Mouse (Mus musculus) kidney, postnatal 0 days (tissue): ENCODE data around the gene Dcaf5. TPM values are rescaled to one million over a fixed set of nuclear protein-coding genes. Genes with fewer than 3 reads are reported as not detected.
"Not testable (repeated sequence)": the region's sequence is repeated elsewhere in the genome, so short reads cannot be mapped to it uniquely, and the experiment has no call there.

Source experiments
- ATAC-seq: fragments of 200-750 bp; cut with Nextera tagmentation; replicated peaks from 2 replicates; pipeline ENCODE4 v1.8.0; 2017; ENCODE audit warnings: low read depth, moderate number of reproducible peaks, moderate TSS enrichment, moderate library complexity; ENCODE audit not compliant: low FRiP score
- DNase-seq: peaks from one replicate; pipeline ENCODE4 v3.0.0-alpha.2; 2016; ENCODE audit warnings: low spot score
- H3K27ac ChIP-seq: fragments of 300-500 bp; sonication (generic); 2 replicates; pipeline ENCODE4 v1.5.1; 2014; ENCODE audit warnings: mild to moderate bottlenecking
- H3K27me3 ChIP-seq: fragments of 300-500 bp; sonication (generic); 2 replicates; pipeline ENCODE4 v1.6.1; 2014; ENCODE audit warnings: low read length, mixed read lengths; ENCODE audit not compliant: insufficient read depth
- H3K36me3 ChIP-seq: fragments of 300-500 bp; sonication (generic); 2 replicates; pipeline ENCODE4 v1.6.1; 2014; ENCODE audit warnings: low read length, mixed read lengths; ENCODE audit not compliant: insufficient read depth
- H3K4me1 ChIP-seq: fragments of 300-500 bp; sonication (generic); replicated peaks from 2 replicates; pipeline ENCODE4 v1.6.1; 2014; ENCODE audit warnings: antibody characterized with exemption, low read length, mixed read lengths; ENCODE audit not compliant: insufficient read depth
- H3K4me2 ChIP-seq: fragments of 300-500 bp; sonication (generic); 2 replicates; pipeline ENCODE4 v1.6.1; 2014; ENCODE audit warnings: mild to moderate bottlenecking, low read length, moderate library complexity, mixed read lengths
- H3K4me3 ChIP-seq: fragments of 300-500 bp; sonication (generic); replicated peaks from 2 replicates; pipeline ENCODE4 v1.5.1; 2014; ENCODE audit warnings: low read depth, low read length
- H3K9ac ChIP-seq: fragments of 300-500 bp; sonication (generic); 2 replicates; pipeline ENCODE4 v1.6.1; 2014; ENCODE audit warnings: low read depth, low read length
- H3K9me3 ChIP-seq: fragments of 300-500 bp; sonication (generic); replicated peaks from 2 replicates; pipeline ENCODE4 v1.6.1; 2016; ENCODE audit warnings: low read length, inconsistent platforms, mixed read lengths
- CTCF ChIP-seq: IDR thresholded peaks from 2 replicates; pipeline ENCODE4 v1.5.1; 2016; ENCODE audit warnings: antibody characterized with exemption, low read depth, mild to moderate bottlenecking, moderate library complexity
- WGBS: fragments of 180-500 bp; shearing (Covaris S2); extraction: QIAGEN DNeasy Blood & Tissue Kit; methylation state at CpG from one replicate; pipeline ENCODE4 v1.1.7; 2014; 5-methylcytosine and 5-hydroxymethylcytosine counted together
- polyA plus RNA-seq: library from polyadenylated mRNA; unstranded; fragments of >200 nt; fragmentation: Nextera tagmentation; extraction: Ambion mirVana; gene quantifications from 2 replicates; pipeline ENCODE4 v1.2.1, GENCODE M21; 2015

Dcaf5 gene
- polyA plus RNA-seq, 1 experiment from 2014 or later: 11.9 TPM

DNA sequence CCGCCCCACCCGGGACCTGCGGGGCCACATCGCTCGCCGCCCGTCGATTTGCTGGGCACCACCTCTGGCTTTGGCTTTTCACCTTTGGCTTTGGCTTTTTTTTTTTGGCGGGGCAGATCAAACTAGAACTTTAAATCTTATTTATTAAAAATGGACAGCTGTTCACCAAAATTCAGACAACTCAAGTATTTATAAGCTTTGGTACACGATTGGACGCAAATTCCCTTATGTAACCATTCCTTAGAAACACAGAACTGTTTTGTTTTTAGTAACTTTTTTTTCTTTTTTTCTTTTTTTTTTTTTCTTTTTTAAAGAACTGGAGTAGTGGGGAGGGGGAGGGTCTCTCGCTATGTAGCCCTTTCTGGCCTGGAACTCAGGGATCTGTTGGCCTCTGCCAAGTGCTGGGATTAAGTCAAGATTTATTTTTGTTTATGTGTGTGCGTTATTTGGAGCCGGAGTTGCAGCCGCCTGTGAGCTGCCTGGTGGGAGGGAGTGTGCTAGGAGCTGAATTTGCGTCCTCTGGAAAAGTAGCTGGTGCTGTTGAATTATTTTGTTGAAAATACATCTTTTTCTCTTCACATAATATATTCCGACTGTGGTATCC is 27.4 kb upstream of the Dcaf5 start:
- WGBS: 6% methylated on average over 17 of the region's 17 CpGs
- DNase-seq: peak; percentile 55

DNA sequence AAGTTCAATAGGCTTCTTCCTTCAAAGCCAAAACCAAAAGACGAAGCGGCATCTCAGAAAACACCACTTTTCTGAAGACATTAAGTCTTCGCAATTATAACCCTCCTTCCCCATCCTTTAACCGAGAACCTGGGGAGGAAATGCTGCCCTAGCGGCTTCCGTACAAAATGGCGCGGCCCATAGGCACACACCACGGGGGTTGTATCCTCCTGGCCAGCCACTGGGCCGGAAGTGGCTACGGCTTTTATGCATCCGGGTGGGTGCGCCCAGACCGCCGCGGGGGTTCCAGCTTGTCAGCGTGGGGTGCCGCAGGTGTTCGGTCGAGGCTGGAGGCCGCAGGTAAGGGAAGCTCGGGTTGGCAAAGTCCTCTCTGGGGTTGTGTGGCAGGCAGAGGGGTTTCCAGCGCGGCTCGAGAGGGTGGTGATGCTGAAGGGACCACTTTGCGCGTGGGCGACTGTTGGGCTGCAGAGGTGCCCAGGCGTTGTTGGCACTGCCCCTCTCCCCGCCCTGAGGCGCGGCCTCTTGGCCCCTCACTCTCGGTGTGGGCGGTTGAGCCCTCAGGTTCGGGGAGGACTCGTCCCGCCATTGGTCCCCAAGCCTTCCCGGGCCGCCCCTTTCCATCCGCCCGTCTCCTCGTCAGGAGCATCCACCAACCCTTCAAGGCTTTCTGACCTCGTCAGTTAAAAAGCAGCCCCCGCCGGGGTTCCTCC is 26.7 kb upstream of the Dcaf5 start, which contains the start of gene Exd2:
Gene Exd2, plus strand, starts transcription at position 154 of the 710 bp plus-strand sequence.
- Histone ChIP-seq H3K27me3 (no peaks in the 10 kb centered on the region), H3K36me3 (no peaks in the 10 kb centered on the region), H3K9me3 (no peaks in the 10 kb centered on the region), H3K4me1 (no peaks in the 10 kb centered on the region), H3K4me3 (peak within 1 kb of the TSS; percentile 90), H3K9ac (peak within 1 kb of the TSS; percentile 77), H3K4me2 (peak within 1 kb of the TSS; percentile 87), H3K27ac (peak within 1 kb of the TSS; percentile 81)
- DNase-seq (peak; percentile 95), ATAC-seq (peak; percentile 97)
- 0% methylated on average over 43 of the region's 45 CpGs for WGBS
- 0 out of 2 replicates have a peak, but pooled peaks have one; percentile 10 for TF ChIP-seq CTCF

More for the DNA sequence above, 27.4 kb upstream of the Dcaf5 start:
- H3K27me3 ChIP-seq: no peaks in the 10 kb centered on the region
- ATAC-seq: no peak
- H3K4me3 ChIP-seq: peak overlapping the region; percentile 90
- peak overlapping the region; percentile 81 for H3K27ac ChIP-seq
- no peaks in the 10 kb centered on the region for H3K4me1 ChIP-seq
- peak overlapping the region; percentile 87 for H3K4me2 ChIP-seq
- peak overlapping the region; percentile 77 for H3K9ac ChIP-seq
- H3K9me3 ChIP-seq: no peaks in the 10 kb centered on the region
- no peaks in the 10 kb centered on the region for H3K36me3 ChIP-seq
- no peak for TF ChIP-seq CTCF

DNA sequence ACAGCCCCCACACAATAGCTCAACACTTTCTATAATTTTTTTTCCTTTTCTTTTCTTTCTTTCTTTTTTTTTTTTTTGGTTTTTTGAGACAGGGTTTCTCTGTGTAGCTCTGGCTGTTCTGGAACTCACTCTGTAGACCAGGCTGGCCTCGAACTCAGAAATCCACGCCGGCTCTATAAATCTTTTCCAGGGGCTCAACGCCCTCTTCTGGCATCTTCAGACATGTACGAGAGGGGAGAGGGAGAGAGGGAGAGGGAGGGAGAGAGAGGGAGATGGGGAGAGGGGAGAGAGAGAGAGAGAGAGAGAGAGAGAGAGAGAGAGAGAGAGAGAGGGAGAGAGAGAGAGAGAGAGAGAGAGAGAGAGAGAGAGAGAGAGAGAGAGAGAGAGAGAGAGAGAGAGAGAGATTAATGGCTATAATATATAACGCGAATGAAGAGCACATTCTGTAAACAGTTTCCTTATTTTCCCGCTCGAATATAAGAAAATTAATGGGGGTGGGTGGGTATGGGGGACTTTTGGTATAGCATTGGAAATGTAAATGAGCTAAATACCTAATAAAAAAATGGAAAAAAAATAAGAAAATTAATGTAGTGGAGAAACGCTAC is 26.0 kb upstream of the Dcaf5 start:
- Histone ChIP-seq H3K4me3 (peak overlapping the region; percentile 90), H3K4me2 (peak overlapping the region; percentile 87), H3K27ac (peak overlapping the region; percentile 81; the same call in 1 of the 2 replicates)
- H3K9ac ChIP-seq, H3K27me3 ChIP-seq, ATAC-seq, H3K36me3 ChIP-seq, H3K4me1 ChIP-seq, H3K9me3 ChIP-seq: not testable (repeated sequence)
- 6% methylated on average over 10 of the region's 10 CpGs for WGBS
- DNase-seq: peak; percentile 37
- TF ChIP-seq CTCF: peak; percentile 30; the same call in 1 of the 2 replicates

DNA sequence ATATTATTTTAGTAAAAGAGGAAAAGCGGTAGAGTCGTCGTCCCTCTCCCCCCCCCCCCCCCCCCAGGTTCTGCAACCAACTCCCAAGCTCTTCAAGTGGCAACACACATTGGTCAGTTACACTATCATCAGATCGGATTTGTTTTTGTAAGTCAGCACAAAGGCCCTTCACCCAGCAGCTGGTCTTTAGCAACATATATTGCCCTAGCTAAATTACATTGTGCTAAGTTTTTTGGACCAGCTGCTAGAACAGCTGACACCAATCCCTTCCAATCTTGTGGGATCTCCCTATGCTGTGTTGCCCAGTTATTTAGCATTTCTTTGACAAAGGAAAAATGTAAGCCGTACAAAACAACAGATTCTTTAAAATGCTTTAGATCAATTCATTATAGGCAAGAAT is 21.6 kb upstream of the Dcaf5 start:
- WGBS: 53% methylated on average over 5 of the region's 5 CpGs
- H3K4me2 ChIP-seq: no peak overlapping the region
- H3K9me3 ChIP-seq: no peaks in the 10 kb centered on the region
- H3K4me1 ChIP-seq: no peaks in the 10 kb centered on the region
- no peak for TF ChIP-seq CTCF
- H3K9ac ChIP-seq: no peak overlapping the region
- no peaks in the 10 kb centered on the region for H3K27me3 ChIP-seq
- DNase-seq (peak; percentile 18), ATAC-seq (no peak)
- no peaks in the 10 kb centered on the region for H3K36me3 ChIP-seq
- H3K27ac ChIP-seq: no peak overlapping the region
- no peak overlapping the region for H3K4me3 ChIP-seq

DNA sequence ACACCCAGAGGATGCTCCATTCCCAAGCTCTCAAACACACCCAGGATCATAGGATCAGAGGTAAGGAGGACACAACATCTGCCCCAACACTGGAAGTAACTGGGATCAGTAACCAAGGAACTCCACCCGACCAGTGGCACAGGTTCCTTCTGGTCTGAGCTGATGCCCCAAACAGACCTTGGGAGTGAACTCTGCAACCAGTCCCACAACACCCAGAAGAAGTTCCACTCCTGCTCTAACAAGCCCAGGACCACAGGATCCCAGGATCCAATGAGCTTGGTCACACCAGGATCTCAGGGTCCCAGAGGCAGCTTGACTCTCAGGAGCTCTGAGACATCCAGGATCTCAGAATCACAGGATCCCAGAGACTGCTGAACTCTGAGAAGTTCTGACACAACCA is 17.1 kb upstream of the Dcaf5 start:
- no peak overlapping the region for H3K4me3 ChIP-seq
- no peaks in the 10 kb centered on the region for H3K36me3 ChIP-seq
- H3K27me3 ChIP-seq: no peaks in the 10 kb centered on the region
- ATAC-seq (no peak), DNase-seq (no peak)
- no peak overlapping the region for H3K4me2 ChIP-seq
- no peaks in the 10 kb centered on the region for H3K4me1 ChIP-seq
- no peak overlapping the region for H3K9ac ChIP-seq
- no peak for TF ChIP-seq CTCF
- H3K27ac ChIP-seq: no peak overlapping the region
- H3K9me3 ChIP-seq: no peaks in the 10 kb centered on the region
- WGBS: 76% methylated on average over 1 of the region's 1 CpGs

DNA sequence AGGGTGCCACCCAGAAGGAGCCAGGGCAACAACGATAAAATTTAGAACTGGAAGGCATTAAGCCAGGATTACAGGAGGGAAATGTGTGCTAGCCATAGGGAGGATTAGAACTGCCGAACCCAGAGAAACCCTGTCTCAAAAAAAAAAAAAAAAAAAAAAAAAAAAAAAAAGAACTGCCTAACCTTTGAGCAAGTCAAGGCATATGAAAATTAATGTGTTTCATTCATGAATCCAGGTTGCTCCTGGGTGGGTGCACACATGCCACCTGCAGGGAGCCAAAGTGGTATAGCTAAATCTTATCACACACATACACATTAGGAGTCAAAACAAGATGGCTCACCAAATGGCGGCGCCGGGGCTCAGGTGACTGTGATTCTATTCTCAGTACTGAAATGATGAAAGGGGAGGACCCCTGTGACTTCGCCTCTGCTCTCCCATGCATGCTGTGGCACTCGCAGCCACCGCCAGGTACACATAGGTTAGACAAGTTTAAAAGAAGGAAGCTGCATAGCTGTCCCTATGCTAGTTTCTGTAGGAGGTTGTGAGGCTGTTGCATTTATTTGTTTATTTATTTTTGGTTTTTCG is 8.2 kb upstream of the Dcaf5 start:
- Histone ChIP-seq H3K9ac (no peak overlapping the region), H3K4me1 (no peaks in the 10 kb centered on the region), H3K27ac (no peak overlapping the region), H3K36me3 (no peaks in the 10 kb centered on the region), H3K4me2 (no peak overlapping the region), H3K27me3 (no peaks in the 10 kb centered on the region; the same call in 1 of the 2 replicates), H3K4me3 (no peak overlapping the region), H3K9me3 (no peaks in the 10 kb centered on the region)
- ATAC-seq (no peak), DNase-seq (no peak)
- TF ChIP-seq CTCF: no peak
- WGBS: 83% methylated on average over 9 of the region's 9 CpGs
